Mouse (Mus musculus): ENCODE results near the gene Hs6st1.

DNA sequence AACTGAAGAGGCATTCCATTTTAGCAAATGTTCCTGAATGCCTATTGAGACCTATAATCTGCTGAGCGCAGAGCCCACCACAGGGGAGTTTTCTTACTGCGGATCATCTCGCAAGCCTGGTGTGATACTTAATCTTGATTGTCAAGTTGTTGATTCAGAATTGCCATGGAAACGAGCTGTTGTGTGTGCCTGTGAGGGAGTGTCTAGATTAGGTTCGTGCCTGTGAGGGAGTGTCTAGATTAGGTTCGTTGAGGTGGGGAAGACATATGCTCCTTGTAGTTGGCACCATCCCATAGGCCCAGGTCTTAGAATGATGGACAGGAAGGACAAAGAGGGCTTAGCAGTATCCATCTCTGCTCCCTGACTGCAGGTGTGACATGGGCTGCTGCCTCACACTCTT, 23.0 kb downstream of the Hs6st1 start:
- TF ChIP-seq GATA1 (IDR thresholded peaks at IDR 0.05; ENCODE audit: borderline replicate concordance, low read length) (no peak), FLI1 (IDR thresholded peaks at IDR 0.05; ENCODE audit: low read length) (no peak)

All from megakaryocyte, embryonic 14.5 days (primary cell).